Mouse (Mus musculus) hindbrain, embryonic 11.5 days (tissue): ENCODE measurements around the gene Eftud2. TPM values are rescaled to one million over a fixed set of nuclear protein-coding genes. Genes with fewer than 3 reads are reported as not detected.

Experiments
- ATAC-seq: fragments of 200-750 bp; cut with Nextera tagmentation; 2 replicates; pipeline ENCODE4 v1.8.0; 2017; ENCODE audit warnings: mild to moderate bottlenecking, moderate TSS enrichment, moderate library complexity; ENCODE audit not compliant: low FRiP score
- DNase-seq: peaks from one replicate; pipeline ENCODE4 v3.0.0-alpha.2; 2015; ENCODE audit warnings: low spot score
- H3K27ac ChIP-seq: fragments of 300-500 bp; sonication (generic); 2 replicates; pipeline ENCODE4 v1.5.1; 2014; ENCODE audit warnings: mild to moderate bottlenecking, low read depth, low read length
- H3K27me3 ChIP-seq: fragments of 300-500 bp; sonication (generic); 2 replicates; pipeline ENCODE4 v1.6.1; 2014; ENCODE audit warnings: mild to moderate bottlenecking, low read length, moderate library complexity, mixed read lengths; ENCODE audit not compliant: control insufficient read depth, insufficient read depth
- H3K36me3 ChIP-seq: fragments of 300-500 bp; sonication (generic); 2 replicates; pipeline ENCODE4 v1.6.1; 2014; ENCODE audit warnings: mild to moderate bottlenecking, low read length, moderate library complexity, mixed read lengths; ENCODE audit not compliant: control insufficient read depth, insufficient read depth
- H3K4me1 ChIP-seq: fragments of 300-500 bp; sonication (generic); replicated peaks from 2 replicates; pipeline ENCODE4 v1.6.1; 2014; ENCODE audit warnings: low read length, mixed read lengths; ENCODE audit not compliant: control insufficient read depth, insufficient read depth
- H3K4me2 ChIP-seq: fragments of 300-500 bp; sonication (generic); replicated peaks from 2 replicates; pipeline ENCODE4 v1.6.1; 2014; ENCODE audit warnings: mild to moderate bottlenecking, low read depth, low read length
- H3K4me3 ChIP-seq: fragments of 300-500 bp; sonication (generic); 2 replicates; pipeline ENCODE4 v1.5.1; 2014; ENCODE audit warnings: low read depth, low read length
- H3K9ac ChIP-seq: fragments of 300-500 bp; sonication (generic); 2 replicates; pipeline ENCODE4 v1.6.1; 2014; ENCODE audit warnings: low read depth, low read length
- H3K9me3 ChIP-seq: fragments of 300-500 bp; sonication (generic); 2 replicates; pipeline ENCODE4 v1.6.1; 2016; ENCODE audit warnings: low read length; ENCODE audit not compliant: control insufficient read depth
- WGBS: fragments of 180-500 bp; shearing (Covaris S2); extraction: QIAGEN DNeasy Blood & Tissue Kit; methylation state at CpG from one replicate; pipeline ENCODE4 v1.1.7; 2014; 5-methylcytosine and 5-hydroxymethylcytosine counted together
- polyA plus RNA-seq: library from polyadenylated mRNA; unstranded; fragments of >200 nt; fragmentation: Nextera tagmentation; extraction: Ambion mirVana; gene quantifications from 2 replicates; pipeline ENCODE4 v1.2.1, GENCODE M21; 2014

Gene Eftud2
- polyA plus RNA-seq, 1 experiment from 2014 or later = 205 TPM

DNA sequence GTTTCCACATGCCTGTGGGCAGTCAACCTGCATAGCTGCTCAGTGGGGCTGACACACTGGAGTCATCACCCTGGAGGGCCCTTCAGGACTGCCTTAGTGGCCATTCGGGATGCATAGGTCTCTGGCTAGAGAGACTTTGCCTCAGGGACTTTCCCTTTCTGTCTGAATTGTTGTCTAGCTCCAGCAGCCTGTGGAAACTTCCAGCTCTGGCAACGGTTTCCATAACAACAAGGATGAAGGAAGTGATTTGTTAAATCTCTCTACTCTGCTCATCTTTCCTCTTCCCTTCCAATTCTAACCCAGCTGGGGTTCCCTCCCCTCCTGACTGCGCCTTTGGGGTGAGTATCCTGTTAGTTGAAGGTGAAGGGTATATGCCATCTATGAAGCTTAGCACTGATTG is 7.3 kb upstream of the Eftud2 start:
- H3K27me3 ChIP-seq = peaks cover 8% of the 10 kb centered on the region
- no peak overlapping the region for H3K4me2 ChIP-seq
- DNase-seq (no peak), ATAC-seq (no peak)
- H3K36me3 ChIP-seq = no peaks in the 10 kb centered on the region
- no peaks in the 10 kb centered on the region for H3K9me3 ChIP-seq
- no peak overlapping the region for H3K4me3 ChIP-seq
- no peak overlapping the region for H3K9ac ChIP-seq
- H3K4me1 ChIP-seq = no peaks in the 10 kb centered on the region; the same call in 1 of the 2 replicates
- H3K27ac ChIP-seq = no peak overlapping the region
- 71% methylated on average over 3 of the region's 3 CpGs for WGBS

DNA sequence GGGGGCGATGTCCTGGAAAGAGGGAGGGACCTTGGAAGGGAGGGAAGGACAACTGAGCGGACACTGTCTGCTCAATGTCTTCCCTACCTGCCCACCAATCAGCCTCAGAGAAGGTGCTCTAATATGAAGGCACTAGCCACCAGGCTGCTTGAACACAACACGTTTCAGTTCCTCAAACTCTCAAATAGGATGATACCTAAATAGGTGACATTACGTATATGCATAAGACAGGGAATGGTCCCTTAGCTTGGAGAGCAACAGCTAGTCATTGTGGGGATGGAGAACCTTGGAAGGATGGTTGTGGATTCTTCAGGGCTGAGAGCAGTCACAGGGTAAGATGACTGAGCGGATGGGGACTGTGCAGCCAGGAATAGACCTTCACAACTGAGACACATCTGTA is 6.6 kb upstream of the Eftud2 start:
- no peak overlapping the region for H3K4me2 ChIP-seq
- WGBS = 82% methylated on average over 5 of the region's 5 CpGs
- no peak overlapping the region for H3K4me3 ChIP-seq
- H3K9ac ChIP-seq = no peak overlapping the region
- H3K9me3 ChIP-seq = no peaks in the 10 kb centered on the region
- ATAC-seq (no peak), DNase-seq (no peak)
- no peaks in the 10 kb centered on the region for H3K4me1 ChIP-seq
- H3K36me3 ChIP-seq = no peaks in the 10 kb centered on the region
- H3K27ac ChIP-seq = no peak overlapping the region
- peaks cover under 1% of the 10 kb centered on the region; the same call in 1 of the 2 replicates for H3K27me3 ChIP-seq

DNA sequence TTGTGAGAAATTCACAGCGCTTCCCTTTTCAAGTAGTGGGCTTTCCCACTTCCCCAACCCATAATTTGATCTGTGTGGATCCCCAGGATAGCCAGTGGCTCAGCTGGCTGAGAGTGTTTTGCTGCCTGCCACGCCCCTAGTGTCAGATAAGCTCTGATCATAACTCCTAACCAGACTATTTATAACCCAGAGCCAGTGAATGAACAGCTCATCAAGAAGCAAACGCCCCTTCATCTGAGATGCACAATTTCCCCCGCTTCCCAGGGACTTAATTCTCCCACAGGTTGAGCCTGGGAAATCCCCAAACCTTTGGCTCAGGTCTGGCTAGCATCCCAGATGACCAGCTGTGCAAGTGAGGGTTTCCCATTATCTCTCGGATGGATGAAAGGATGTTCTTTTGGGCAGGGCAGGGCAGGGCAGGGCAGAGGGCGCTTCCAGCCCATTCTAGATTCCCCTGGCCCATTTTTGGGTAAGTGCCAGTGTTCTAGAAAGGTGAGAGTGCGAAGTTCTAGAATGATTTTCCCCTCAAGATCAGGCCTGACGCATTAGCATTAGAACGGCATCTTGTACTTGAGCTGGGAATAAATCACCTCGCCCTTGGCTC is 3.9 kb upstream of the Eftud2 start, which contains the start of gene Fam187a:
TSS of gene Fam187a (plus strand) at position 554 of the 604 bp plus-strand sequence.
- no peak for DNase-seq
- 68% methylated on average over 10 of the region's 10 CpGs for WGBS
- Histone ChIP-seq H3K9me3 (no peaks in the 10 kb centered on the region), H3K27me3 (no peaks in the 10 kb centered on the region), H3K4me3 (no peak within 1 kb of the TSS), H3K9ac (no peak within 1 kb of the TSS), H3K36me3 (no peaks in the 10 kb centered on the region), H3K4me2 (no peak within 1 kb of the TSS), H3K4me1 (0 out of 2 replicates have a peak, but pooled peaks cover 2% of the 10 kb centered on the region), H3K27ac (no peak within 1 kb of the TSS)
- ATAC-seq = no peak

DNA sequence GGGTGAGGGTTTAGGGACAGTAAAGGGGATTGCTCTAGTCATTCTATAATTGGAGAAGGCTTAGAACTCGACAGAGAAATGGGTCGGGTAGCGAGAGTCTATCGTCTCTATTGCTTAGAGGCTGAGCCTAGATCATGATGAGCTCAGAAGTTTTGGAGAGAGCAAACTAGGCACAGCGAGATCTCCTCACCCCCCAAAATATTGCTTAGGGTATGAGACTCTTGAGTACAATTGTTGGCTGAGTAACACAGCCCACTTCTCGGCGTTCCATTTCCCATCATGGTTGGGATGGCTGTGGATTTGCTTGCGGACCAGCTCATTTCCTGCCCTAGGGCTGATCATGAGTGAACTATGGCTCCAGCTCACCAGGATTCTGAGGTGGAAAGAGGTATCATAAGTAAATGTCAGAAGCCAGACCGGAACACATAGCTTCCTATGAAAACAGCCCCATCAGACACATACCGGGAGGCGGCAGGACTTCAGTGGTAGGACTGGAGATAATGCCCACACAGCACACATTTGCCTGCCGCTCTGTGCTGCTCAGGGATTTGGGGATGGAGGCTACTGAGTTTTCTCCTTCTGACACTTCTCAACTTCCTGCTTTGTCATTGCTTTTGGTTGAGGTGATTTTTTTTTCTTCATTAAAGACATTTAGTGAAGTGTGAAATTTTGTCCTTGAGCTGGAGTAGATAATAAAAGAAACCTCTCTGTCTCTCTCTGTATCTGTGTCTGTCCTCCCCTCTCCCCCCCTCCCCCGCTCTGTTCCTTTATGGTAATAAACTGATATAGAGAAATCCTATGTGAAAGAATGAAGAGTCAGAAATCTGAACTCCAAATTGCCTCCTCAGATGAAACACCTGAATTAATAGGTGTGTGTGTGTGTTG is 771 bp upstream of the Eftud2 start:
- WGBS = 21% methylated on average over 13 of the region's 13 CpGs
- ATAC-seq = no peak; the same call in none of the 2 replicates
- no peak overlapping the region for H3K27ac ChIP-seq

DNA sequence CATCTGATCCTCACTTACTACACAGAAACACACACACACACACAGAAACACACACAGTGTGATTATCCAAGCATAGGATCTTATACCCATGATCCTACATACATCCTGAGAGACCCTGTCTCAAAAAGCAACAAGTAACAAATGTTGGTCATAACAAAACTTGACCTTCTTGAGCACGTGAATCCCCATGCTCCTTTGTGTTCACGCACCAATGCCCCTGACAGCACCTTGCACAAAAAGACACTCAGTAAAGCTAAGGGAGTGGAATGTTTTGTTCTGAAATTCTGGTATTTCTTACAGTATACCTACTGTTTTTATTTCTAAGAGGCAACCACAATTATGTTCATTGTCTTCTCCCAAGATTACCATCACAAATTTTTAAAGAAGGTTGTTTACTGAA is 1.2 kb downstream of the Eftud2 start:
- peak overlapping the region; percentile 69; the same call in 1 of the 2 replicates for H3K4me2 ChIP-seq
- DNase-seq = no peak
- H3K4me1 ChIP-seq = 0 out of 2 replicates have a peak, but pooled peaks cover 2% of the 10 kb centered on the region
- no peak overlapping the region for H3K27ac ChIP-seq
- no peaks in the 10 kb centered on the region for H3K9me3 ChIP-seq
- WGBS = 65% methylated on average over 2 of the region's 2 CpGs
- H3K4me3 ChIP-seq = peak overlapping the region; percentile 75
- H3K36me3 ChIP-seq = 0 out of 2 replicates have a peak, but pooled peaks cover 2% of the 10 kb centered on the region
- no peaks in the 10 kb centered on the region for H3K27me3 ChIP-seq
- peak overlapping the region; percentile 23 for H3K9ac ChIP-seq
- ATAC-seq = no peak

More for the DNA sequence above, 771 bp upstream of the Eftud2 start:
- DNase-seq = no peak
- Histone ChIP-seq H3K4me1 (0 out of 2 replicates have a peak, but pooled peaks cover 2% of the 10 kb centered on the region), H3K36me3 (0 out of 2 replicates have a peak, but pooled peaks cover 2% of the 10 kb centered on the region), H3K4me3 (peak overlapping the region; percentile 75), H3K27me3 (no peaks in the 10 kb centered on the region), H3K9ac (peak overlapping the region; percentile 79), H3K9me3 (no peaks in the 10 kb centered on the region), H3K4me2 (peak overlapping the region; percentile 69)

DNA sequence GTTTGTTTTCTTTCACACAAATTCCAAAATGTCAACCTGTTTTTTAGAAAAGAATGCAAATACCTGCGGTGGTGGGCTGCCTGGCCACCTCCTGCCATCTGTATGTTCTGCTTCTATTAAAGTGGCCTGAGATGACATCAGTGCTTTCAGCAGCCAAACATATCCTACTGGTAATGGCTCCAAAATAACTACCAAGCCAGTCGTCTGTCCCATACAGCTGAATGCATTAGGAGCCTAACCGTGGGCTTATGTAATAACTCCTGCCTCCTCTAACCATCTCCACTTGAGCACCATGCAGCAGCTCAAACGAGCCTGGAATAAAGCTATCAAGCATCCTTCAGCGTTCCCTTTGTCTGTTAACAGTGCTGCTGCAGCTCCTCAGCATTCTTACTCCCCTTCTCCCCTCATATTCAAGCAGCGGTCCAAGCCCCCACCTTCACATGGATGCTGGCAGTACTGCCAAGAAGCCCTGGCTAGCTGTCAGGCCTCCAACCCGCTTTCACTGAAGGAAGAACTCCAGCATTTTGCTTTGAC is 5.9 kb downstream of the Eftud2 start:
- DNase-seq = no peak
- H3K27ac ChIP-seq = no peak overlapping the region
- no peaks in the 10 kb centered on the region for H3K27me3 ChIP-seq
- no peak overlapping the region for H3K4me2 ChIP-seq
- no peak overlapping the region for H3K9ac ChIP-seq
- ATAC-seq = no peak
- peaks cover 7% of the 10 kb centered on the region; the same call in 1 of the 2 replicates for H3K36me3 ChIP-seq
- no peak overlapping the region for H3K4me3 ChIP-seq
- H3K9me3 ChIP-seq = no peaks in the 10 kb centered on the region
- no peaks in the 10 kb centered on the region for H3K4me1 ChIP-seq
- WGBS = 91% methylated on average over 7 of the region's 7 CpGs

DNA sequence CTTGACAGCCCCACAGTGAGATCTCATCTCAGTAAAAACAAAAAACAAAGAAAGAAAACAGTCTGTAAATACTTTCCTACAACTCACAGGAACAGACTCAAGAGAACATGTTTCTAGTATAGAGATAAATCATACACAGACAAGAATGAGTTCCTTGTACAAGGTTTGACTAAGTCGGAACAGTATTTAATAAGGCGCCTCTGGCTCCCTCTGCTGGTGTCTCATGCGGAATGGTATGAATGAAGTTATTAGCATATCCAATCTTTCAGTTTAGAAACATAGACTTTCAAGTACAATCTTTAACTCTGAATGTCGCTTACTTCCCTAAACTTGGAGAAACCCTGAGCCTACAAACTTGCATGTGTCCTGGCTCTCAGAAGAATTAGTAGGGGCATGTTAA is 16.5 kb downstream of the Eftud2 start:
- Histone ChIP-seq H3K27me3 (no peaks in the 10 kb centered on the region), H3K36me3 (peaks cover 12% of the 10 kb centered on the region), H3K9ac (no peak overlapping the region), H3K4me3 (no peak overlapping the region), H3K4me2 (no peak overlapping the region), H3K27ac (no peak overlapping the region), H3K9me3 (no peaks in the 10 kb centered on the region), H3K4me1 (no peaks in the 10 kb centered on the region)
- ATAC-seq (no peak), DNase-seq (peak; percentile 87)
- 53% methylated on average over 4 of the region's 4 CpGs for WGBS

DNA sequence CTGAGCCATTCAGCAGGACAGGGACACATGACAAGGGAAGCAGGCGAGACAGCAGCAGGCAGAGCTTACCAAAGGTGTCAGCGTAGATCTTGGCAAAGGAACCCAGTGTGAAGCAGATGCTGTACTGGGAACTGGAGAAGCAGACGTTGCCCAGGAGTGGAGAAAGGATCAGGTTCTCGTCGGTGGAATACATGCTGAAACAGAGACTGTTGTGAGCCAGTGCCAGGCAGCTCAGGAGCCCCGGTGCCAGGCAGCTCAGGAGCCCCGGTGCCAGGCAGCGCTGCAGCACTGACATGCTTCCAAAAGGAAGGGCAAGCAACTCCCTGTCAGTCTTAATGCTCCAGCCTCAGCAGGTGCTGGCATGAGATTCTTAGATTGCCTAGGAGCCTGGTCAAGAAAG is 20.9 kb downstream of the Eftud2 start:
- Histone ChIP-seq H3K4me1 (no peaks in the 10 kb centered on the region), H3K27me3 (no peaks in the 10 kb centered on the region), H3K9ac (no peak overlapping the region), H3K4me3 (no peak overlapping the region), H3K4me2 (no peak overlapping the region), H3K36me3 (peaks cover 7% of the 10 kb centered on the region), H3K27ac (no peak overlapping the region), H3K9me3 (no peaks in the 10 kb centered on the region)
- DNase-seq = no peak
- WGBS = 93% methylated on average over 8 of the region's 8 CpGs
- no peak for ATAC-seq
